Mouse (Mus musculus): Measurements from ENCODE around the gene Taf8. TPM values are rescaled to one million over a fixed set of nuclear protein-coding genes. Genes with fewer than 3 reads are reported as not detected.

Gene Taf8
- total RNA-seq, 1 experiment: 40.0 TPM

- DNase-seq (ENCODE audit: low read depth, low spot score): no peak
- in situ Hi-C loops (cut with MboI; ENCODE audit: low sequenced_read_pairs in 2 of 2, unreplicated experiment in 2 of 2): no loop called here
- peak overlapping the region; percentile 23; the same call in 1 of the 2 replicates for H3K27ac ChIP-seq (ENCODE audit: insufficient read depth, low read depth, low read length, poor library complexity, severe bottlenecking)
- no peak overlapping the region for H3K9ac ChIP-seq (ENCODE audit: insufficient read depth, low read depth, low read length, poor library complexity, severe bottlenecking)
- H3K9me3 ChIP-seq (ENCODE audit: control insufficient read depth, insufficient read depth, low read depth, low read length): no peaks in the 10 kb centered on the region
- peaks cover 82% of the 10 kb centered on the region for H3K36me3 ChIP-seq (ENCODE audit: control insufficient read depth, insufficient read depth, low read length, poor library complexity, severe bottlenecking)
- peaks cover 0 to 23% of the 10 kb centered on the region in 2 experiments; a peak in 1 of 4 replicates for H3K4me1 ChIP-seq (ENCODE audit: control insufficient read depth in 2 of 2, insufficient read depth in 2 of 2, low read length in 2 of 2, poor library complexity in 1 of 2)
- no peak overlapping the region for H3K4me3 ChIP-seq (ENCODE audit: insufficient read depth in 1 of 2, low read depth in 1 of 2, low read length in 2 of 2, poor library complexity in 1 of 2, severe bottlenecking in 1 of 2)
- TF ChIP-seq CHD2 (IDR thresholded peaks at IDR 0.05; ENCODE audit: low read depth, low read length) (no peak), MAFK (IDR thresholded peaks at IDR 0.05; ENCODE audit: insufficient read depth, low read depth, low read length) (no peak), ZC3H11A (IDR thresholded peaks at IDR 0.05; ENCODE audit: borderline replicate concordance, low read depth, low read length) (no peak), ZNF384 (IDR thresholded peaks at IDR 0.05; ENCODE audit: low read depth, low read length) (no peak), HCFC1 (IDR thresholded peaks at IDR 0.05; ENCODE audit: borderline replicate concordance, insufficient read depth, low read length) (no peak)
Observed at GRCm38 (mm10) chr17:47493653-47494052, 8.4 kb downstream of the Taf8 start.

- H3K36me3 ChIP-seq (ENCODE audit: control insufficient read depth, insufficient read depth, low read length, poor library complexity, severe bottlenecking): peaks cover 78% of the 10 kb centered on the region
- in situ Hi-C loops (cut with MboI; ENCODE audit: low sequenced_read_pairs in 2 of 2, unreplicated experiment in 2 of 2): no loop called here
- H3K4me3 ChIP-seq (ENCODE audit: insufficient read depth in 1 of 2, low read depth in 1 of 2, low read length in 2 of 2, poor library complexity in 1 of 2, severe bottlenecking in 1 of 2): no peak overlapping the region
Observed at GRCm38 (mm10) chr17:47492731-47493130, 9.4 kb downstream of the Taf8 start.

DNA sequence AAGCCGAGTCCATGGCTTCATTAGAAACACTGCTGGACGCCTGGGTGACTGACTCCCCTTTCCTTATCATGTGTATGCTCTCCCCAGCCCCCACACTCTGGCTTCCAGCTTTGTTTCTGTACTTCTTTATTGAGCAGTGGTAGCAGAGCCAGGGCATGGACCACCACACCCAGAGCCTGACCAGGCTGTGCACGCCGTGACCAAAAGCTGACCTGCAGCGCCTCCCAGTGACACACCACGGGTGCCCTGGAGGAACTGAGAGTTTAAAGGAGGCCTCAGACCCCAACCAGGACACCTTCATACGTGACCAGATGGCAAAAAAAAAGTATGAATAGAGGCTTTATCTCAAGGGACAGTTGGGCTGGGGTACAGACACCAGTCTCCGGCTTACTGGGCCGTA is 11.3 kb downstream of the Taf8 start:
- Histone ChIP-seq H3K9ac (ENCODE audit: insufficient read depth, low read depth, low read length, poor library complexity, severe bottlenecking) (no peak overlapping the region), H3K9me3 (ENCODE audit: control insufficient read depth, insufficient read depth, low read depth, low read length) (no peaks in the 10 kb centered on the region), H3K4me1 (ENCODE audit: control insufficient read depth in 2 of 2, insufficient read depth in 2 of 2, low read length in 2 of 2, poor library complexity in 1 of 2) (peaks cover 0 to 39% of the 10 kb centered on the region in 2 experiments; a peak in 1 of 4 replicates), H3K27ac (ENCODE audit: insufficient read depth, low read depth, low read length, poor library complexity, severe bottlenecking) (no peak overlapping the region), H3K4me3 (ENCODE audit: insufficient read depth in 1 of 2, low read depth in 1 of 2, low read length in 2 of 2, poor library complexity in 1 of 2, severe bottlenecking in 1 of 2) (no peak overlapping the region), H3K36me3 (ENCODE audit: control insufficient read depth, insufficient read depth, low read length, poor library complexity, severe bottlenecking) (peaks cover 70% of the 10 kb centered on the region)
- in situ Hi-C loops (cut with MboI; ENCODE audit: low sequenced_read_pairs in 2 of 2, unreplicated experiment in 2 of 2): no loop called here
- no peak for DNase-seq (ENCODE audit: low read depth, low spot score)
- no peak for TF ChIP-seq MAFK (IDR thresholded peaks at IDR 0.05; ENCODE audit: insufficient read depth, low read depth, low read length)
- TF ChIP-seq HCFC1 (IDR thresholded peaks at IDR 0.05; ENCODE audit: borderline replicate concordance, insufficient read depth, low read length): no peak
- no peak for TF ChIP-seq CHD2 (IDR thresholded peaks at IDR 0.05; ENCODE audit: low read depth, low read length)
- TF ChIP-seq ZNF384 (IDR thresholded peaks at IDR 0.05; ENCODE audit: low read depth, low read length): no peak
- no peak for TF ChIP-seq ZC3H11A (IDR thresholded peaks at IDR 0.05; ENCODE audit: borderline replicate concordance, low read depth, low read length)

More at GRCm38 (mm10) chr17:47492731-47493130, 9.4 kb downstream of the Taf8 start:
- H3K9me3 ChIP-seq (ENCODE audit: control insufficient read depth, insufficient read depth, low read depth, low read length): no peaks in the 10 kb centered on the region
- no peak for DNase-seq (ENCODE audit: low read depth, low spot score)
- H3K4me1 ChIP-seq (ENCODE audit: control insufficient read depth in 2 of 2, insufficient read depth in 2 of 2, low read length in 2 of 2, poor library complexity in 1 of 2): peaks cover 0 to 26% of the 10 kb centered on the region in 2 experiments; a peak in 1 of 4 replicates
- H3K9ac ChIP-seq (ENCODE audit: insufficient read depth, low read depth, low read length, poor library complexity, severe bottlenecking): no peak overlapping the region
- H3K27ac ChIP-seq (ENCODE audit: insufficient read depth, low read depth, low read length, poor library complexity, severe bottlenecking): no peak overlapping the region
- TF ChIP-seq CHD2 (IDR thresholded peaks at IDR 0.05; ENCODE audit: low read depth, low read length) (no peak), MAFK (IDR thresholded peaks at IDR 0.05; ENCODE audit: insufficient read depth, low read depth, low read length) (no peak), ZC3H11A (IDR thresholded peaks at IDR 0.05; ENCODE audit: borderline replicate concordance, low read depth, low read length) (no peak), ZNF384 (IDR thresholded peaks at IDR 0.05; ENCODE audit: low read depth, low read length) (no peak), HCFC1 (IDR thresholded peaks at IDR 0.05; ENCODE audit: borderline replicate concordance, insufficient read depth, low read length) (no peak)

- TF ChIP-seq HCFC1 (IDR thresholded peaks at IDR 0.05; ENCODE audit: borderline replicate concordance, insufficient read depth, low read length): no peak
- no peak for TF ChIP-seq CHD2 (IDR thresholded peaks at IDR 0.05; ENCODE audit: low read depth, low read length)
- TF ChIP-seq ZNF384 (IDR thresholded peaks at IDR 0.05; ENCODE audit: low read depth, low read length): no peak
- TF ChIP-seq ZC3H11A (IDR thresholded peaks at IDR 0.05; ENCODE audit: borderline replicate concordance, low read depth, low read length): no peak
- no peak for TF ChIP-seq MAFK (IDR thresholded peaks at IDR 0.05; ENCODE audit: insufficient read depth, low read depth, low read length)
- no peak overlapping the region for H3K9ac ChIP-seq (ENCODE audit: insufficient read depth, low read depth, low read length, poor library complexity, severe bottlenecking)
- H3K4me3 ChIP-seq (ENCODE audit: insufficient read depth in 1 of 2, low read depth in 1 of 2, low read length in 2 of 2, poor library complexity in 1 of 2, severe bottlenecking in 1 of 2): no peak overlapping the region
- in situ Hi-C loops (cut with MboI; ENCODE audit: low sequenced_read_pairs in 2 of 2, unreplicated experiment in 2 of 2): no loop called here
- H3K9me3 ChIP-seq (ENCODE audit: control insufficient read depth, insufficient read depth, low read depth, low read length): no peaks in the 10 kb centered on the region
- H3K4me1 ChIP-seq (ENCODE audit: control insufficient read depth in 2 of 2, insufficient read depth in 2 of 2, low read length in 2 of 2, poor library complexity in 1 of 2): peaks cover 0 to 43% of the 10 kb centered on the region in 2 experiments; a peak in 2 of 4 replicates
- peaks cover 28% of the 10 kb centered on the region for H3K36me3 ChIP-seq (ENCODE audit: control insufficient read depth, insufficient read depth, low read length, poor library complexity, severe bottlenecking)
- no peak overlapping the region for H3K27ac ChIP-seq (ENCODE audit: insufficient read depth, low read depth, low read length, poor library complexity, severe bottlenecking)
- no peak for DNase-seq (ENCODE audit: low read depth, low spot score)
Observed at GRCm38 (mm10) chr17:47485791-47486190, 16.3 kb downstream of the Taf8 start.

Measured in ES-E14 (cell line).